Mouse (Mus musculus) adrenal gland, postnatal 10 days (tissue): ENCODE data around the gene Alkbh3. TPM values are rescaled to one million over a fixed set of nuclear protein-coding genes. Genes with fewer than 3 reads are reported as not detected.
A peak's percentile ranks its signal among the peaks of the same experiment; 100 is the strongest.

Experiments used
- DNase-seq: peaks from one replicate; pipeline ENCODE4 v3.0.0; 2021; ENCODE audit warnings: mixed read lengths
- long read RNA-seq, 2 experiments: library from polyadenylated mRNA; stranded (forward); transcript quantifications; one replicate each; pipeline ENCODE4 v2.0.0; 2021
- total RNA-seq, 2 experiments: library from RNA; stranded (reverse); gene quantifications; 2 replicates each; pipeline ENCODE4 v1.2.3; 2021

Gene Alkbh3
- 10 to 100 TPM; 57.2 to 67.8 TPM for total RNA-seq
- long read RNA-seq, experiment 1, transcript Alkbh3-201 (10 exons, 1,228 nt): major isoform, 31 of 80 reads
- long read RNA-seq, experiment 1, partial matches to known transcripts: 20 of 80 reads
- long read RNA-seq, experiment 1, other reads (novel, unspliced or antisense): 29 of 80 reads
- long read RNA-seq, experiment 2, transcript Alkbh3-201 (10 exons, 1,228 nt): major isoform, 22 of 40 reads
- long read RNA-seq, experiment 2, partial matches to known transcripts: 4 of 40 reads
- long read RNA-seq, experiment 2, other reads (novel, unspliced or antisense): 14 of 40 reads

GRCm38 (mm10) chr2:94010335-94011291 lies at the start of gene Alkbh3:
Gene Alkbh3, minus strand, starts transcription at chr2:94010807.
- peak; percentile 97 for DNase-seq

GRCm38 (mm10) chr2:94059459-94059858 lies 48.9 kb upstream of the Alkbh3 start:
- peak; percentile 58 for DNase-seq

- DNase-seq: peak; percentile 49
Measured at GRCm38 (mm10) chr2:94054813-94055212, 44.2 kb upstream of the Alkbh3 start.

GRCm38 (mm10) chr2:94051952-94052351 lies 41.3 kb upstream of the Alkbh3 start:
- DNase-seq: no peak

GRCm38 (mm10) chr2:94050901-94051300 lies 40.3 kb upstream of the Alkbh3 start:
- DNase-seq: no peak

GRCm38 (mm10) chr2:94049471-94050176 lies 39.0 kb upstream of the Alkbh3 start:
- DNase-seq: no peak

- DNase-seq: no peak
Measured at GRCm38 (mm10) chr2:94048733-94049470, 38.3 kb upstream of the Alkbh3 start.

GRCm38 (mm10) chr2:94048271-94048670 lies 37.7 kb upstream of the Alkbh3 start:
- DNase-seq: no peak

GRCm38 (mm10) chr2:94045411-94046090 lies 34.9 kb upstream of the Alkbh3 start:
- DNase-seq: no peak

- DNase-seq: no peak
Measured at GRCm38 (mm10) chr2:94044174-94044573, 33.6 kb upstream of the Alkbh3 start.

- DNase-seq: no peak
Measured at GRCm38 (mm10) chr2:94043662-94044061, 33.1 kb upstream of the Alkbh3 start.

- no peak for DNase-seq
Measured at GRCm38 (mm10) chr2:94042461-94042860, 31.9 kb upstream of the Alkbh3 start.

- DNase-seq: no peak
Measured at GRCm38 (mm10) chr2:94040391-94041125, 30.0 kb upstream of the Alkbh3 start.

GRCm38 (mm10) chr2:94035428-94036331 lies 25.1 kb upstream of the Alkbh3 start:
- DNase-seq: peak; percentile 79

- DNase-seq: no peak
Measured at GRCm38 (mm10) chr2:94030602-94031001, 20.0 kb upstream of the Alkbh3 start.

GRCm38 (mm10) chr2:94024637-94025036 lies 14.0 kb upstream of the Alkbh3 start:
- DNase-seq: no peak

GRCm38 (mm10) chr2:94002331-94002730 lies 8.3 kb downstream of the Alkbh3 start:
- peak; percentile 94 for DNase-seq

GRCm38 (mm10) chr2:94001918-94002317 lies 8.7 kb downstream of the Alkbh3 start:
- DNase-seq: no peak

- DNase-seq: no peak
Measured at GRCm38 (mm10) chr2:94001411-94001810, 9.2 kb downstream of the Alkbh3 start.
